Mouse (Mus musculus) brain, embryonic 14.5 days (tissue): ENCODE results near the gene Sltm.

Experiments used
- CTCF ChIP-seq: fragments of 200-500 bp; IDR thresholded peaks from 2 replicates; pipeline ENCODE4 v1.5.1; 2012; ENCODE audit warnings: inconsistent platforms, mild to moderate bottlenecking, moderate library complexity, borderline replicate concordance; ENCODE audit not compliant: insufficient read depth, insufficient read length; ENCODE audit errors: extremely low read depth
- POLR2A ChIP-seq: fragments of 200-500 bp; IDR thresholded peaks from 2 replicates; pipeline ENCODE4 v1.6.1; 2012; ENCODE audit warnings: mild to moderate bottlenecking, inconsistent platforms, borderline replicate concordance; ENCODE audit not compliant: poor library complexity, insufficient read depth, insufficient read length, severe bottlenecking; ENCODE audit errors: extremely low read depth

DNA sequence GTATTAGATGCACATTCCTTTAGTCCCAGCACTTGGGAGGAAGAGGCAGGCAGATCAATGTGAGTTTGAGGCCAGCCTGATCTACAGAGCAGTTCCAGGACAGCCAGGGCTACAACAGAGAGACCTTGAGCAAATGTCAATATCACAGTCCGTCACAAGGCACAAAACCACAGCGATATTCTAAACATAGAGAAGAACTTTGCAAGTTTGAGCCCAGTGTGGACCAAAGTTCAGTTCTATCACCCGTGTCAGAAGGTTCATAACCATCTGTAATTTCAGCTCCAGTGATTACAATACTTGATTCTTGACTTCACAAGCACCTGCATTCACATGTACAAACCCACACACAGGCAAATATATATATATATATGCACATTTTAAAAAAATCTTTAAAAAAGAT, 21.9 kb upstream of the Sltm start:
- TF ChIP-seq CTCF: no peak
- no peak for TF ChIP-seq POLR2A
